Comparison of ENCODE assay signal across 7 mouse cellular contexts in the genomic region with DNA sequence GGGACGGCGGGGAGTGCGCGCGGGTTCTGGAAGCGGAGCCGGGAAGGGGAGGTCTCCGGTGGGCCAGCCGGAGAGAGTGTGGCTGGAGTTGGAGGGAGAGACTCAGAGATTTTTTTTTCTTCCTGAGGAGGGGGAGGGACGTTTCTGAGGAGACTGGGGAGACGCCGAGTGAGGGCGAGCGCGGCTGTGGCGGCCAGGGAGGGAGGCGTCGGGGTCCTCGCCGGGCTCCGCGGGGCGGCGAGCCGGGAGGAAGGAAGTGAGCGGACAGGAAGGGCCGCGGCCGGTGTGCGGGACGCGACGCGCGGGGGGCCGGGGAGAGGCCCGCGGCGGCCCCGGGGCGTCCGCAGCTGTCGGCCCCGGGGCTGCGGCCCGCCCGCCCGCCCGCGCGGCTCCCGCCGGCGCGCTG. TPM values are rescaled to one million over a fixed set of nuclear protein-coding genes. Genes with fewer than 3 reads are reported as not detected.
DNase-seq lines count a peak whose midpoint lies in the region; ATAC-seq lines count a peak whose summit lies in the region.

No protein-coding gene starts in this region.

- peaks cover under 1% of the 10 kb centered on the region; the same call in 1 of the 2 replicates for H3K27me3 ChIP-seq in neural tube, embryonic 11.5 days (ENCODE audit: control insufficient read depth, insufficient read depth, low read length)
- H3K27me3 ChIP-seq in intestine, embryonic 14.5 days (replicated peaks; ENCODE audit: control insufficient read depth, insufficient read depth, low read length), result no peaks in the 10 kb centered on the region

- peak; percentile 80 for ATAC-seq in neural tube, embryonic 11.5 days (ENCODE audit: insufficient read depth, low FRiP score, low TSS enrichment)
- peak; percentile 81 for ATAC-seq in intestine, embryonic 14.5 days (replicated peaks; ENCODE audit: low FRiP score, low TSS enrichment, low read depth)

- no peaks in the 10 kb centered on the region for H3K36me3 ChIP-seq in neural tube, embryonic 11.5 days (ENCODE audit: control insufficient read depth, insufficient read depth, low read length)
- no peaks in the 10 kb centered on the region for H3K36me3 ChIP-seq in intestine, embryonic 14.5 days (ENCODE audit: control insufficient read depth, insufficient read depth, low read length)

- H3K4me3 ChIP-seq in neural tube, embryonic 11.5 days (ENCODE audit: low read depth, low read length), result peak overlapping the region; percentile 96
- peak overlapping the region; percentile 80 for H3K4me3 ChIP-seq in intestine, embryonic 14.5 days (ENCODE audit: low read depth, low read length)

- H3K4me1 ChIP-seq in neural tube, embryonic 11.5 days (ENCODE audit: control insufficient read depth, insufficient read depth, low read length), result no peaks in the 10 kb centered on the region; the same call in 1 of the 2 replicates
- H3K4me1 ChIP-seq in intestine, embryonic 14.5 days (replicated peaks; ENCODE audit: control insufficient read depth, insufficient read depth, low read length), result peaks cover 18% of the 10 kb centered on the region

- H3K4me2 ChIP-seq in neural tube, embryonic 11.5 days (ENCODE audit: low read depth), result peak overlapping the region; percentile 48
- H3K4me2 ChIP-seq in intestine, embryonic 14.5 days (ENCODE audit: low read length), result peak overlapping the region; percentile 64

- H3K27ac ChIP-seq in neural tube, embryonic 11.5 days (ENCODE audit: low read depth, low read length), result peak overlapping the region; percentile 97
- peak overlapping the region; percentile 96 for H3K27ac ChIP-seq in intestine, embryonic 14.5 days (ENCODE audit: low read depth)

- H3K9ac ChIP-seq in neural tube, embryonic 11.5 days (ENCODE audit: low read length), result peak overlapping the region; percentile 86
- peak overlapping the region; percentile 92 for H3K9ac ChIP-seq in intestine, embryonic 14.5 days (ENCODE audit: low read length)

- H3K9me3 ChIP-seq in neural tube, embryonic 11.5 days (ENCODE audit: control insufficient read depth, low read length), result no peaks in the 10 kb centered on the region
- H3K9me3 ChIP-seq in intestine, embryonic 14.5 days (ENCODE audit: control insufficient read depth, low read length), result no peaks in the 10 kb centered on the region

- DNase-seq in neural tube, embryonic 11.5 days (ENCODE audit: low spot score), result peak; percentile 77
- DNase-seq in neural tube, embryonic 10.5 days (ENCODE audit: extremely low spot score, low spot score), result no peak
- DNase-seq in embryo, embryonic 10.5 days (ENCODE audit: low spot score), result peak; percentile 85
- no peak for DNase-seq in intestine, embryonic 14.5 days (ENCODE audit: low spot score)
- peak; percentile 66 for DNase-seq in lung, postnatal 36 days
- no peak for DNase-seq in cerebellum, postnatal 10 days
- DNase-seq in urinary bladder, postnatal 4 days (ENCODE audit: low spot score in 2 of 2), result no peak

- under 1% methylated on average over 24 of the region's 55 CpGs for WGBS in neural tube, embryonic 11.5 days
- under 1% methylated on average over 47 of the region's 55 CpGs for WGBS in intestine, embryonic 14.5 days

RNA-seq across cellular contexts. Expression of a gene that starts 0.4 kb away (rescaled TPM):
- polyA plus RNA-seq in neural tube, embryonic 11.5 days (2014; fragmentation: Nextera tagmentation; extraction: Ambion mirVana), result 79.9 and 95.7 TPM in 2 replicates
- polyA plus RNA-seq in intestine, embryonic 14.5 days (2014; fragmentation: Nextera tagmentation; extraction: Ambion mirVana), result 112 and 122 TPM in 2 replicates

RNA-seq across cellular contexts. Expression of a gene that starts 7.9 kb away (rescaled TPM):
- 0.13 TPM in 1 of 2 replicates, not detected in the other for polyA plus RNA-seq in neural tube, embryonic 11.5 days (2014; fragmentation: Nextera tagmentation; extraction: Ambion mirVana)
- polyA plus RNA-seq in intestine, embryonic 14.5 days (2014; fragmentation: Nextera tagmentation; extraction: Ambion mirVana), result 0.23 and 0.43 TPM in 2 replicates

RNA-seq across cellular contexts. Expression of a gene that starts 46.6 kb away (rescaled TPM):
- 0.17 and 0.24 TPM in 2 replicates for polyA plus RNA-seq in neural tube, embryonic 11.5 days (2014; fragmentation: Nextera tagmentation; extraction: Ambion mirVana)
- 0.12 and 0.16 TPM in 2 replicates for polyA plus RNA-seq in intestine, embryonic 14.5 days (2014; fragmentation: Nextera tagmentation; extraction: Ambion mirVana)

Comparison
In these comparisons a context has a peak if more than half of its experiments do, and no peak if none do; other contexts are left out.
1. DNase-seq: peak in neural tube, embryonic 11.5 days (single experiment), embryo, embryonic 10.5 days (single experiment) and lung, postnatal 36 days (single experiment); none in neural tube, embryonic 10.5 days (single experiment), intestine, embryonic 14.5 days (single experiment), cerebellum, postnatal 10 days (0 of 2) and urinary bladder, postnatal 4 days (0 of 2).